Mouse (Mus musculus) liver, embryonic 15.5 days (tissue): Measurements from ENCODE around the gene Tbc1d4. TPM values are rescaled to one million over a fixed set of nuclear protein-coding genes. Genes with fewer than 3 reads are reported as not detected.

ENCODE experiments used
- ATAC-seq: fragments of 200-750 bp; cut with Nextera tagmentation; 2 replicates; pipeline ENCODE4 v1.8.0; 2017; ENCODE audit warnings: moderate number of reproducible peaks, mild to moderate bottlenecking, moderate library complexity; ENCODE audit not compliant: insufficient read depth
- H3K27ac ChIP-seq: fragments of 300-500 bp; sonication (generic); replicated peaks from 2 replicates; pipeline ENCODE4 v1.5.1; 2015; ENCODE audit warnings: mild to moderate bottlenecking, inconsistent platforms
- H3K27me3 ChIP-seq: fragments of 300-500 bp; sonication (generic); 2 replicates; pipeline ENCODE4 v1.6.1; 2015; ENCODE audit warnings: mild to moderate bottlenecking, inconsistent platforms
- H3K36me3 ChIP-seq: fragments of 300-500 bp; sonication (generic); replicated peaks from 2 replicates; pipeline ENCODE4 v1.6.1; 2015; ENCODE audit warnings: moderate library complexity, mild to moderate bottlenecking, inconsistent platforms
- H3K4me1 ChIP-seq: fragments of 300-500 bp; sonication (generic); replicated peaks from 2 replicates; pipeline ENCODE4 v1.6.1; 2015; ENCODE audit warnings: inconsistent platforms
- H3K4me2 ChIP-seq: fragments of 300-500 bp; sonication (generic); 2 replicates; pipeline ENCODE4 v1.6.1; 2015; ENCODE audit warnings: moderate library complexity, mild to moderate bottlenecking, inconsistent platforms
- H3K4me3 ChIP-seq: fragments of 300-500 bp; sonication (generic); replicated peaks from 2 replicates; pipeline ENCODE4 v1.5.1; 2015; ENCODE audit warnings: mild to moderate bottlenecking, inconsistent platforms
- H3K9ac ChIP-seq: fragments of 300-500 bp; sonication (generic); 2 replicates; pipeline ENCODE4 v1.6.1; 2015; ENCODE audit warnings: moderate library complexity, mild to moderate bottlenecking, inconsistent platforms
- H3K9me3 ChIP-seq: fragments of 300-500 bp; sonication (generic); replicated peaks from 2 replicates; pipeline ENCODE4 v1.6.1; 2016; ENCODE audit warnings: inconsistent platforms
- WGBS: fragments of 180-500 bp; shearing (Covaris S2); methylation state at CpG from one replicate; pipeline ENCODE4 v1.1.7; 2015; ENCODE audit warnings: mixed read lengths; ENCODE audit not compliant: insufficient replicate concordance; 5-methylcytosine and 5-hydroxymethylcytosine counted together
- polyA plus RNA-seq: library from polyadenylated mRNA; unstranded; fragments of >200 nt; fragmentation: Nextera tagmentation; extraction: Ambion mirVana; gene quantifications from 2 replicates; pipeline ENCODE4 v1.2.1, GENCODE M21; 2015

The Tbc1d4 gene
- polyA plus RNA-seq, 1 experiment from 2014 or later = 2.1 TPM

DNA sequence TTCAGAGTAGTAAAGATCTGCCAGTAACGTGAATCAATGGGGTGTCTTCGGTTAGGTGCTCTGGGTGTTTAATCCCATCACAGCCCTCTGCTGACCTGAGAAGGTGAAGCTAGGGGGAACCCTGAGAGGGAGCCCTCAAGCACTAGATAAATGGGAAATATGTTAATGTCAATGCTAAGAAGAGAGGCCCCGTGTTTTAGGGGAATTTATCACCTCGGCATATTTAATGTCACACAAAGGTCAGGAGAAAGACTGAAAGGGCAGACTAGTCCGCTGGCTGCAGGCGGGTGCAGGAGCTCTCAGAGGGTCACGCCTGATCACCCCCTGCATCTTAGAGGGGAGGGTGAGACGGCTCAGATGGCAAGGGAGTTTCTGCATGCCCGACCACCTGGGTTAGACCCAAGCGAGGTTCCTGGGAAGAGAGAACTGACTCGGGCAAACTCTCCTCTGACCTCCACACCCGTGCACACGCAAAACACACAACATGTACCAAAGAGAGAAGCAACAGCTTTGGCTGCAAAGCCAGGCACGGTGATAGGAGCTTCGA lies 120.7 kb downstream of the Tbc1d4 start:
- H3K4me2 ChIP-seq = no peak overlapping the region
- H3K9ac ChIP-seq = no peak overlapping the region
- no peaks in the 10 kb centered on the region for H3K4me1 ChIP-seq
- ATAC-seq = no peak
- 68% methylated on average over 15 of the region's 15 CpGs for WGBS
- no peaks in the 10 kb centered on the region for H3K27me3 ChIP-seq
- H3K4me3 ChIP-seq = no peak overlapping the region
- no peaks in the 10 kb centered on the region for H3K36me3 ChIP-seq
- H3K27ac ChIP-seq = no peak overlapping the region
- no peaks in the 10 kb centered on the region for H3K9me3 ChIP-seq

DNA sequence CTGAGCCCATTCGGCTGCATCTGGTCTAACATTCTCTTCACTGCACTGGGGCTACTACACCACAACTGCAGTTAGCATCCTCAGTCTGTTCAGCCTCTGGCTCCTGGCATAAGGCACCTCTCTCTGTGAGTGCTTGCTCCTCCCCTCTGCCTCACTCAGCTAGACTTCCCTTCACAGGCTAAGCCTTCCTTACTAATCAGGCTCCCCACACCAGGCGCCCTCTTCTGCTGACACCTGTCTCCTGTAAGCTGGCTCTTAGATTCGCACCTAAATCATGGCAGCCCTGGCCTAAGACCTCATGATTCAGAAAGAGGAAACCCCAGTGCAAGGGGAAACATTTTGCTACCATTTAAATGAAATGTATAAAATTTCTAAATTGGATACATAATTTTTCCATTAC lies 122.4 kb downstream of the Tbc1d4 start:
- H3K27ac ChIP-seq = no peak overlapping the region
- no peaks in the 10 kb centered on the region for H3K27me3 ChIP-seq
- no peak overlapping the region for H3K4me2 ChIP-seq
- no peak for ATAC-seq
- H3K4me1 ChIP-seq = no peaks in the 10 kb centered on the region
- no peaks in the 10 kb centered on the region for H3K9me3 ChIP-seq
- no peaks in the 10 kb centered on the region for H3K36me3 ChIP-seq
- no peak overlapping the region for H3K4me3 ChIP-seq
- 61% methylated on average over 3 of the region's 3 CpGs for WGBS
- H3K9ac ChIP-seq = no peak overlapping the region

DNA sequence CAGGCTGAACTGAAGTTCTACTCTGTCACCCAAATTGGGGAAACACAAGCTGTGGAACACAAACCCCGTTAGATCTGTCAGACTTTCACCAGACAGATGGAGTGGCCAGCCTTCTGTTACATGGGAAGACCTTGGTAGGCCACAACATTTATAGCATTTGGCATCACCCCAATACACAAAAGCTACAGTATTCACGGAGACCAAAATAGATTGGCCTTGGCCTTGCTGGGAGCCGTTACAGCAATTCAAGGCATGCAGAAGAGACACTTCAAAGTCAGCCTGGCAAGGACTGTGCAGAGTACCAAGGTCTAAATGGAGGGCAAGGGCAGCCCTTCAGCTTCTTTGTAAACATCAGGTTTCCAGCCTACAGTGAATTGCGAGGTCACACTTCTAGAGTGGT lies 125.8 kb downstream of the Tbc1d4 start:
- Histone ChIP-seq H3K4me1 (no peaks in the 10 kb centered on the region), H3K4me2 (no peak overlapping the region), H3K9ac (no peak overlapping the region), H3K9me3 (no peaks in the 10 kb centered on the region), H3K27me3 (no peaks in the 10 kb centered on the region), H3K4me3 (no peak overlapping the region), H3K36me3 (no peaks in the 10 kb centered on the region), H3K27ac (no peak overlapping the region)
- ATAC-seq = no peak
- 65% methylated on average over 4 of the region's 4 CpGs for WGBS

DNA sequence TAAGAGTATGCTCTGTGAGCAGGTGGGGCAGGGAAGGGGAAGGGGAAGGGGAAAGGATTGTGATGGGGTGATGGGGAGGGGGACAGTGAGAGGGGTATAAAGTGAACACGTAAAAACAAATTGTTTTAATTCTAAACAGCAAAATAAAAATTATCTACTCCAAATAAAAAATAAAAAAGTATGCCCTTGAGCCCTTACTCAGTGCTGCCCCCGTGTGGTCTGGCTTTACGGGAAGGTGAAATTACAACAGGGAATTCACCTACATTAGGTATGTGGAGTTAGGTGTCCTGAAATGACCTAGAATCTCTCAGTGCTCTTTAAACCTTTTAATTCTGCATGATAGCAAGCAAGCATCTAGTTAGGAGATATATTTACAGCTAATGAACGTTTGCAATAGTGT lies 126.7 kb downstream of the Tbc1d4 start:
- H3K4me2 ChIP-seq = no peak overlapping the region
- WGBS = 25% methylated on average over 4 of the region's 4 CpGs
- ATAC-seq = no peak

DNA sequence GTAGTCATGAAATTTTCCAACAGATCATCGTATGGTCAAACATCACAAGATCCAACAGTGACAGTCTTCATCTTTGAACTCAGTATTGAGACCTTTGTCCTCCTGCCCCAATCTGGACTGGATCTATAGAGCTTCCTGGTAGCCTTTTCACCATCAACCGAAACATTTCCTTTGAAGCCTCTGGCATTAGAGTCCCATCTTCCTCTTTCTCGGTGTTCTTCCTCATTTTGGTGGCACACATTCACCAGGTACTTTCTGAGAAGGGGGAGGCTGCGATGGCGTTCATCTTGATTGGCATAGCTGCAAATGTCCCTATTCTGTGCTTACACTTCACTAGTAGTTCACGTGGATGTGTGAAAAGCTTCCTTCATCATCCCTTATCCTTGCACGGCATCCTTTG lies 127.8 kb downstream of the Tbc1d4 start:
- no peaks in the 10 kb centered on the region for H3K27me3 ChIP-seq
- ATAC-seq = no peak
- no peak overlapping the region for H3K9ac ChIP-seq
- no peaks in the 10 kb centered on the region for H3K36me3 ChIP-seq
- H3K27ac ChIP-seq = no peak overlapping the region
- no peaks in the 10 kb centered on the region for H3K9me3 ChIP-seq
- H3K4me1 ChIP-seq = 0 out of 2 replicates have a peak, but pooled peaks cover 3% of the 10 kb centered on the region
- WGBS = 36% methylated on average over 7 of the region's 7 CpGs
- no peak overlapping the region for H3K4me3 ChIP-seq
- H3K4me2 ChIP-seq = no peak overlapping the region

More for the DNA sequence above, 126.7 kb downstream of the Tbc1d4 start:
- H3K4me3 ChIP-seq = no peak overlapping the region
- H3K9ac ChIP-seq = no peak overlapping the region
- no peaks in the 10 kb centered on the region for H3K9me3 ChIP-seq
- H3K27me3 ChIP-seq = no peaks in the 10 kb centered on the region
- H3K4me1 ChIP-seq = 0 out of 2 replicates have a peak, but pooled peaks cover under 1% of the 10 kb centered on the region
- H3K27ac ChIP-seq = no peak overlapping the region
- no peaks in the 10 kb centered on the region for H3K36me3 ChIP-seq

DNA sequence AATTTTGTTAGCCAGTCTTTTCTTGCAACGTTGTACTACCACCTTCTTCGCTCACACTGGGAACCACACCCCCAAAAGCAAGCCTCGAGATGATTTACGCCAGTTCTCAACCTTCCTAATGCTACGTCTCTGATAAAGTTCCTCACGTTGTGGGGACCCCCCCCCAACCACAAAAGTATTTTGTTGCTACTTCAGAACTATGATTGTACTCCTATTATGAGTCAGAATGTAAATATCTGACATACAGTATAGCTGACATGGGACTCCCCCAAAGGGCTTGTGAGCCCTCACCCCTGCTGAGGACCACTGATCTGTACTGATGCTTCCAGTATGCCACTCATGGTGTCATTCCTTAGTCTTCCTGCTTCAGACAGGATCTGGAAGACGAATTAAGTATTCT lies 128.4 kb downstream of the Tbc1d4 start:
- ATAC-seq = no peak
- Histone ChIP-seq H3K4me2 (no peak overlapping the region), H3K27me3 (no peaks in the 10 kb centered on the region), H3K4me3 (no peak overlapping the region), H3K9me3 (no peaks in the 10 kb centered on the region), H3K9ac (no peak overlapping the region), H3K4me1 (0 out of 2 replicates have a peak, but pooled peaks cover 3% of the 10 kb centered on the region), H3K36me3 (no peaks in the 10 kb centered on the region), H3K27ac (no peak overlapping the region)
- WGBS = 45% methylated on average over 7 of the region's 7 CpGs

DNA sequence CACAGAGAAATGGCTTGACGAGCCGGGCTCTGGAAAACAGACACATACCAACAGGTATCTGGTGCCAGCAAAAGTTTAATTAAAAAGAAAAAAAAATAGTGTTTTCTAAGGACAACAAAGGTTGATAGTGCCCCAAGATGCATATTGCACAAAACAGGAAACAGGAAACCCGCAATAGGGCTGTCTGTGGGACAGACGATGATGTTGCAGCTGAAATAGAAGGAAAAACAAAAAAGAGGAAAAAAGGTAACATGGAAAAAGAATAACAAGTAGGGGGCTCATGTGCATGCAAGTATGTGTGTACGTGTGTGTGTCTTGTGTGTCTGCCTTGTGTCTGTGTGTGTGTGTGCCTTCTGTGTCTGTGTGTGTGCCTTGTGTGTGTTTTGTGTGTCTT lies 131.2 kb downstream of the Tbc1d4 start:
- Histone ChIP-seq H3K4me1 (0 out of 2 replicates have a peak, but pooled peaks cover 3% of the 10 kb centered on the region), H3K4me2 (no peak overlapping the region), H3K36me3 (no peaks in the 10 kb centered on the region), H3K9ac (no peak overlapping the region), H3K27me3 (no peaks in the 10 kb centered on the region), H3K27ac (no peak overlapping the region), H3K4me3 (no peak overlapping the region), H3K9me3 (no peaks in the 10 kb centered on the region)
- WGBS = 39% methylated on average over 5 of the region's 5 CpGs
- ATAC-seq = no peak

DNA sequence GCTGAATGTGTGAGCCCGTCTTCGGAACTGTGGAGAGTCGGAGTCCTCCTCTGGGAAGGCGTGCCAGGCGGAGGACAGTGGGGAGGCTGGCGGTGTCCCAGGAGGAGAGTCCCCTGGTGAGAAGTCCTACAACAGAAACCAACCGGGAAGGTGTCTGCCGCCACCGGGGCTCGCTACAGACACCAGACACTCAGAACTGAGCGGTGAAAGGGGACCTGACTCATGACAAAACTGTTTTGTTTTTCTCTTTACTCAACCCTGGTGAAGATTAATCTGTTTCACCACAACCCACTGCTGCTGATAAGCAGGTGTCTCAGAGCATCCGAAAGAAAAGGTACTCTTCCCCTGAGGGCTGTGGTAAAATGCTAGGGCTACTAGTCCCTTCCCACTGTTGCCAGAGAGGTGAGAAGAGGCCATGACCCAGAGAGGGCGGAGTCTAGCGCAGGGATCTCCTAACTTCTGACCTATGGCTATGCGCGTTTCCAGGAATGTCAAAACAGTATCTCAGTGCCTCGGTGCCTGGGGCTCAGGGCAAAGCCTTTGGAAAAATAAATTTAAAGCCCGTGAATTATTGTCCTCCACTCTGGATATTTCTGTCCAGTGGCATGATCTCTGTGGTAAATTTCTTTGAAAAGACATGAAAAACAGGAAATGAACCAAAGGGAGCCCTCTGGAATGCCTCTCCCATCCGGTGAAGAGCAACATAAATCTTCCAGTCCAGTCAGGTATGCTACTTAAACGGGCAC lies 131.7 kb downstream of the Tbc1d4 start:
- Histone ChIP-seq H3K4me1 (0 out of 2 replicates have a peak, but pooled peaks cover 3% of the 10 kb centered on the region), H3K36me3 (no peaks in the 10 kb centered on the region), H3K27me3 (no peaks in the 10 kb centered on the region), H3K4me2 (no peak overlapping the region), H3K4me3 (no peak overlapping the region), H3K27ac (no peak overlapping the region), H3K9ac (no peak overlapping the region), H3K9me3 (no peaks in the 10 kb centered on the region)
- 40% methylated on average over 20 of the region's 20 CpGs for WGBS
- no peak for ATAC-seq

DNA sequence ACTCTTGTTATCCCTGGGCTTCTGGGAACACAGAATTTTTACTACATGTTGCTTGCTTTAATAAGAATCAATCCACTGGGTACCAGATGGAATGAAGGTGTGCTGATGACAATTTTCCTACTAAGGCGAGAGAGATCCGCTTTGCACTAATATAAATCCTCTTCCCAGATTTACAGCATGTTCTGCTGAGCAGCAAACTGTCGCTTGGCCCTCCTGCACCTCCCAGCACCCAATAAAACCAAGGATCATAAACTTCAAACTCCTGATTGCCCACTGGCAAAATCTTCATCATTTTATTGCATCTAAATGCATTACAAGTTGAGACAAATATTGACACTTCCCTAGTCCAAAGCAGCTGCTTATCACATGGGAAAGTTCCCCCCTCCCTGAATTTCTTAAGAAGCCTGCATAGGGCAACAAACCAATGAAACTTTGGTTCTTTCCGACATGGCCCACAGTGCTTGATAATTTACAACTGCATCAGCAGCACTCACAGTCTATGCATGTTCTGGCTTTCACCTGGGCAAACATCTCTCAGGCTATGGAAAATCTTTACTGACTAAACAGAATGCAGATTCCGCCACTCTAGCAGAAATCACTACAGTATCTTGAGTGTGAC lies 139.4 kb downstream of the Tbc1d4 start:
- Histone ChIP-seq H3K9me3 (no peaks in the 10 kb centered on the region), H3K27me3 (no peaks in the 10 kb centered on the region), H3K9ac (no peak overlapping the region), H3K27ac (no peak overlapping the region), H3K4me3 (no peak overlapping the region), H3K4me1 (no peaks in the 10 kb centered on the region), H3K4me2 (no peak overlapping the region), H3K36me3 (no peaks in the 10 kb centered on the region)
- no peak for ATAC-seq
- WGBS = 54% methylated on average over 5 of the region's 5 CpGs

DNA sequence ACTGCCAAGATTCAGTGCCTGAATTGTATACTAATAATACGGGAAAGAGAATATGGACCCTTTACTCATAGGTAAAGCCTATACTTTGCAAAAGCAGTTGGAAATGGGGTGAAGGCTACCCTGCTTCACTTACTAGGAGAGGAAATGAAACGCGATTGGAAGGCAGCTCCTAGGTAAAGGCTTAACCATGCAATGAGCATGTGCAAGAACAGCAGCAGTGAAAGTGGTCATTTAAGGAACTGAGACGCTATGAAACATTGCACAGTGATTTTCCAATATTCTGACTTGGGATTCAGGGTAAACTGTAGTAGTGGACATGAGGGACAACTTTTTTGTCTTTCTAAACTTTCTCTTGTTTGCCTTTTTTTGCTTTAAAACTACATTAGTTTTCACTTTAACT lies 140.8 kb downstream of the Tbc1d4 start:
- no peak overlapping the region for H3K9ac ChIP-seq
- no peaks in the 10 kb centered on the region for H3K36me3 ChIP-seq
- no peaks in the 10 kb centered on the region for H3K9me3 ChIP-seq
- 63% methylated on average over 4 of the region's 4 CpGs for WGBS
- no peaks in the 10 kb centered on the region for H3K27me3 ChIP-seq
- no peak for ATAC-seq
- H3K27ac ChIP-seq = no peak overlapping the region
- no peaks in the 10 kb centered on the region for H3K4me1 ChIP-seq
- H3K4me2 ChIP-seq = no peak overlapping the region
- H3K4me3 ChIP-seq = no peak overlapping the region

DNA sequence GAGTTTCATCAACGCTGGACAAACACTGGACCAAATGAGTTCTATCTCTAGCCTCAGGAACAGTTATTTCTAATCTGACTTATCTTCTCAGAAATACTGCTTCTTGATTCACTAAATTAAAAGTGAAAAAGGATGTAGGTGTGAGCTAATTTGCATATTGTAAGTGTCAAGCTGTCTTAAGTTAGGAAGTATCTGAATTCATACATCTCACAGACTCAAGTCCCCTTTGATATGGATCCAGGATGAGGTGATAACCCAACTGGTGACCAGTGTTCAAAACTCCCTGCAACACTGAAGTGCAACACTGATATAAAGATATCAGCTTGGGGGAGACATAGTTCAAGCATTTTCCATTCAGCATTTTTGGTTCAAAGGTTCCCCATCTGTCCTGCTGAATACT lies 141.5 kb downstream of the Tbc1d4 start:
- Histone ChIP-seq H3K9me3 (no peaks in the 10 kb centered on the region), H3K4me2 (no peak overlapping the region), H3K9ac (no peak overlapping the region), H3K36me3 (no peaks in the 10 kb centered on the region), H3K4me3 (no peak overlapping the region), H3K4me1 (no peaks in the 10 kb centered on the region), H3K27ac (no peak overlapping the region), H3K27me3 (no peaks in the 10 kb centered on the region)
- 58% methylated on average over 1 of the region's 1 CpGs for WGBS
- no peak for ATAC-seq
